Mouse (Mus musculus) leukemia stem cell, adult 10-12 weeks (primary cell): Measurements from ENCODE around the gene Cfap69. TPM values are rescaled to one million over a fixed set of nuclear protein-coding genes. Genes with fewer than 3 reads are reported as not detected.

Source experiments
- polyA plus RNA-seq: library from polyadenylated mRNA; stranded (reverse); fragments of >175 nt; gene quantifications from 2 replicates; pipeline ENCODE4 v1.2.3, GENCODE M21; 2012; ENCODE audit warnings: low replicate concordance

Cfap69 gene
- polyA plus RNA-seq: not detected in 2 replicates

DNA sequence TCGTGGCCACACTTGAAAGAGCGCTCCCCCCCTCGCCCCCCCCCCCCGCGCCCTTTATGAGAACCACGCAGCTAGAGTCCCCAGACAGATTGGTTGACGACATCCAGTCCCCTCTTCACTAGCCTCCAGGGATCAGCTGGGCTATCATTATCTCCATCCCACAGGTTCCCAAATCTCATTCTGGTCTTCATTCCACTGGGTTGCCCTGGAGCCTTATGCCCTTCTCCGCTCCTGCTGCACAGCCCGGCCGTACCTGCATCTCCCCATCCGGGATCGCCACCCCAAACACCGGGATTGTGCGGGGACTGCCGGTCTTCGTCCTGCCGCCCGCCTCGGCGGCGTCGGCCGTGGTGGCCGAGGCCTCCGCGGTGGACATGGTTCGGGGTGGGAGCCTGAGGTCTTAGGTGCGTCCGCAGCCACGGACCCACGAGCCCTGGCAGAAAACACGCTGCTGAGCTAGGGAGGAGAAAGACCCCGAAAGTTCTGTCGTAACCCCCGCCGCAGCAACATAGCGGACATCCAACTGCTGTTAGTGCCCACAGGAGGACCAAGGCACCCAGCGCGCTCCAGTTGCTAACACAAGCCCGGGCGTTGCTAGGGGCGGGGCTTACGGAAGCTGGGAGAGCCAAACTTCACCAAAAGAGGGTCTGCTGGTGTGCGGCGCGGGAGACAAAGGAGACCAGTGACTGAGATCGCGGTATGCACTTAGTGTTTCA lies at the start of gene Cfap69:
TSS of gene Cfap69 (minus strand) at position 585 of the 716 bp plus-strand sequence.

DNA sequence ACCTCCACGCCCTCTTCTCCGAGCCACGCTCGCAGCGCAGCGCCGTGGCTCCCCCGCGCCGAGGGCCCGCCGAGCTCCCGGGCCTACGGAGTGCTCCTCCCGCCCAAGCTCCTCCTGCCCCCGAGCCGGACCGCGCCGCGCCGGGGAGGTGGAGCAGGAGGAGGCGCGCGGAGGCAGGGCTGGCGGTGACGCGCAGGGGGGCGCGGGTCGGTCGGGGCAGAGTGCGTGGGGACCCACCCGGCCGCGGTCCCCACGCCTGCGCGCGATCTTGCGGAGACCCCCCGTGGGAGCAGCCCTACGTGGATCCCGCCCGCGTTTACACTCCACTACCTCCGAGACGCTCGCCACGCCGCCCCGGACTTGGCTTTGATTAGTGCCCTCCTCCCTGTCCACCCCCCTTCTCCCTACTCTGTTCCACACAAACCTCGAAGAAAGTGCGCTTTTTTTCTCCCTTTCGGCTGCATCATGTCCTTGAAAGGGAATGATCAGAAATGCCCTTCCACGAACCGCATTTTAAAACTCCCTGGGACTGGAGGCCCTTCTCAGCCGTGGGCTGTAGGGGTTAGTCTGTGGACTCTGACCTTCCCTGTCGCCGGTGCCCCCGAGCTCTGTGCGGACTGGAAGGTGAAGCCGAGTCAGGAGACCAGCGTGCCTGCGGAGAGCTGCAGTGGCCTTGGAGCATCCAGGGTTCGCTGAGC lies 30.1 kb upstream of the Cfap69 start, which contains the start of gene Steap2:
TSS of gene Steap2 (minus strand) at position 623 of the 698 bp plus-strand sequence.

DNA sequence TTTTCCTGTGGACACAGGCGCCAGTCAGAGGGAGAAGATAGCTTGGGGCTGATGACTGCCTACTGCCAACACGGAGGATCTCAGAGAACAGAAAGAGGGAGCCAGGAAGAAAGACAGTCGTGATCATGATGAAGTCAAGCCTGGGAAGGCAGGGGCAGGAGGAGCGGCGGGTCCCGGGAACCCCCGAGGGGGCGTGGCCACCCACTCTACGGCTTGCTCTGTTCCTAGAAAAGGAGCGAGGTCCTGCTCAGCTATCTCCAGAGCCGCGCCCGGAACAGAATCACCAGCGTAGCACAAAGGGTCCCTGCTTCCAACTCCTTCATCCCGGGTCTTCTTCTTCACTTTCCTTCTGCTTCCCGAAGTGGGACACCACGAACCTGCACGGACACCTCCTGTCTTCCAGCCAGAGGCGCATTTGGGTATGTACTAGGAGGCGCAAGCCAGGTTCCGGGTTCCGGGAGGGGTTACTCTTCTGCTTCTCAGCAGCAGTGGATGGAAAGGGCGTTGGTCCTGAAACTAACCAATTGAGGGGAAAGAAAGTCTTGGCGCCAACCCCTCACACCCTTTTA lies 90.2 kb downstream of the Cfap69 start, which contains the start of gene Gm8773:
TSS of gene Gm8773 (plus strand) at position 51 of the 569 bp plus-strand sequence.

DNA sequence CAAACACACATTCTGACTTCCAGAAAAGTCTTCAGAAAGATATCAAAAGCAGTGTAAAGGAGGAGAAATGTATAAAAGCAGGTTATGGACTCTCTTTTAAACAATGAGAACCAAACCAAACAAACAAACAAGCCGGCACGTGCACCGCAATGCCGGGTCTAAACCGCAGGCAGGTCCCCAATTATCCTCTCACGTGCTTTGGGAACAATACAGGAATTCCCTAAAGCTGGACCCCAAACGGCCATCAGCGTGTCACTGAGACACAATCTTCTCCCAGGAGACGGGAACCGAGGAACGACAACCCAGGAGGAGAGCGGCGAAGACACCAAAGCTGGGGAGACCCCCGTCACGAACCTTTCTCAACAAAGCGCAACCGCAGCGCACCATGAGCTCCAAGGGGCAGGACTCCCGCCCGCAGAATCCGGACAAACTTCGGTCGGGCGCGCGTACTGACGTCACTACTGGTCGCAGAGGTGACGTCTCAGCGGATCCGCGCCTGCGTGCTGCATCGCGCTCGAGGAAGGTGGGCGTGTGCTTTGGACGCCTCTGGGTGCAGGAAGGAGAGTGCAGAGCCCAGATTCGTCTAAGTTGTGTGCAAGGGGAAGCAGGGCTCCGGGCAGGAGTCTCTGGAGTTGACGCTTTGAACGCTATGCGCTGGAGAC lies 104.8 kb downstream of the Cfap69 start, which contains the start of gene Gtpbp10:
TSS of gene Gtpbp10 (minus strand) at position 460 of the 662 bp plus-strand sequence.

Other genes with a start within 250 kb of the Cfap69 start
- gene Cdk14, start 243.9 kb downstream of the Cfap69 start, polyA plus RNA-seq: 0.46 TPM in 1 of 2 replicates, not detected in the other
- gene 1700015F17Rik, start 185.1 kb downstream of the Cfap69 start, polyA plus RNA-seq: not detected in 2 replicates
- gene Cldn12, start 149.3 kb downstream of the Cfap69 start, polyA plus RNA-seq: 2.2 and 5.6 TPM in 2 replicates
- 0.11 and 1.5 TPM in 2 replicates for gene Gtpbp10, start 104.7 kb downstream of the Cfap69 start, polyA plus RNA-seq
- not detected in 2 replicates for gene Gm8773, start 90.4 kb downstream of the Cfap69 start, polyA plus RNA-seq
- 0.07 TPM in 1 of 2 replicates, not detected in the other for gene Steap2, start 30.3 kb upstream of the Cfap69 start, polyA plus RNA-seq
- gene Steap1, start 85.1 kb upstream of the Cfap69 start, polyA plus RNA-seq: not detected in 2 replicates